Mouse (Mus musculus): ENCODE measurements at regions not wholly inside any gene's neighbourhood (a gene's known extent, or its start where the extent isn't known, plus 50 kb on each side); places are given as distances from the start of the nearest gene placed in this dataset.
"Not testable (repeated sequence)": the region's sequence is repeated elsewhere in the genome, so short reads cannot be mapped to it uniquely, and the experiment has no call there.

DNA sequence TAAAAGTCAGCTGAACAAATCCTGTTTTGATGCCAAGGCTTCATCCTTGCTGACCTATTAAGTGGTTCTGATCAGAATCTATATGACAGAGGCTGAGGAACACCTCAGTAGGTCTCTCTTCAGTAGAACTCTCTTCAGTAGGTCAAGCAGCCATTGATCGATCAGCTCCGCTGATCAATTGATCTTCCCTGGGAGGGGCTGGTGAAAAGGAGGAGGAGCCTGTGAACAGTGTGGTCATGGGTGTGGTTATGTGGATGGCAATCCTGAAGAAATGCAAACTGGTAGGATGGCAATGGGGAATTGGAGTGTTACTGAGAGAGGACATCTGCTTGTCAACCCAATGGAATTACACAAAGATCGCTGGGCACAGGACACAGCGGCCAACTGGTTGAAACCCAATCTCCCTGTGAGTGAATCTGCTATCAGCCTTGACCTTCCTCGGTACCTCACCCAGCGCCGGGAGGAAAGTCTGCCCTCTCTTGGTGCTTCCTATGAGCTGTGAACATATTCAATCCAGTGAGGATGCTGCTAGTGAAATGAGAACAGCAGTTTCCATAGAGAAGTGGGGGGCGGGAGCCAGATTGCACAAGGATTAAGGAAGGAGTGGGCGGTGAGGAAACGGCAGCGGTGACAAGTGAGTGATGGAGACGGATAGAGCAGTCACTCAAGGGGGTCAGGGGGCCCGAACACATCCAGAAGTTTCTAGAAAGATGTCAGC lies 213.9 kb downstream of the 3100002H09Rik start:
- DNase-seq (ENCODE audit: low read depth in 2 of 2, low spot score in 2 of 2), result no peak

DNA sequence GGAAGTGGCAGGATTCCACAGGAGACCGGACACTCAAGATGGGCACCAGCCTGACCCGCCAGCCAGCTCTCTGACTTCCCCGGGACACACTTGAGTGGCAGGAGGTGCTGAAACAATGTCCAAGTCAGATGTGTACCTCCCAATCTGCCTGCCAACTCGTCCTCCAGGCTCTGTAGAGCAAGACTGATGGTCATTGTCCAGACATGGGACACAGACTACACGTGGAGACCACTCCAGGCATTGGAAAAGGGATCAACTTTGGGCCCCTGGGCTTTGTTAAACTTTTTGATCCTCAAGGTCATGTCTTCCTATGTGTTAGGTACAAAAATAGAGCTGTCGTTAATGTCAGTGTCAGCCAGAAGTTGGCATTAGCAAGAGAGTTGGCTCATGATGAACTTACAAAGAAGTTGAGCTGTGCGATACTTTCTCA lies 214.6 kb downstream of the 3100002H09Rik start:
- DNase-seq (ENCODE audit: low read depth in 2 of 2, low spot score in 2 of 2), result no peak

DNA sequence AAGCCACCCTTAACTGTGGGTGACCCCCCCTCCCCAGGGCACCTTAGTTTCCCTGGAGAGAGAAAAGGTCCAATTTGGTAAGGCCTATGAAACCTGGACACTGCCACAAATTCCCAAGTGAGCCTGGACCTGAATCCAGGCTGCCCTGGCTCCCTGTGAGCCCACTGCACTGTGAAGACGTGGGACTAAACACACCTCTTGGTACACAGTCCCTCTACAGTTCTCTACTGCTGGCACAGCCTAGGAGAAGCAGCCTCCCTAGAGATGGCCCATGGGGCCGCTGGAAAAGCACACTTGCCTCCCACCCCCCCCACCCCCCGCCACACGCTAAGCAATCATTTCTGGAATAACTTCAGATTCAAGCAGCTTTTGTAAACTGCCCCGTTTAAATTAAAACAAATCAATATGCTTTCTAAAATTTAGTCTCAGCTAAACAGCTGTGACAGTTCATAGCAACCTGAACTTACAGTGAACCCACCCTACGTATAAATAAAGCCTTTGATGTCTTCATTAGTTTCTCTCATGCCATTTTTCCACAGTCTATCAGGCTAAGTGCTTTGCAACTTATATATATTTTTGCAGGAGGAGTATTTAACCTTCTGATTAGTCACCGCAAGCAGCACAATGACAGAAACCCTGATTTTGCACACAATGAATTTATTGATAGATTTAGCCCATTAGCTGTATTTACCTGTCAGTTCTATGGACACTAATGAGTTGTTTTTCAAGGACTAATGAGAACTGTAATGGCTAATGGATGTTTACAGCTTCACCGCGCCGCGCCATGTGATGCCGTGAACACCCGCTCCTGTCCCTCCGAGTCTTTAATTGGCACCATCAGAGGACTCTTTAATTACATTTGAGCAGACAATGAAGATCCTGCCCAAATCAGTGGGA lies 215.3 kb downstream of the 3100002H09Rik start:
- no peak for DNase-seq (ENCODE audit: low read depth in 2 of 2, low spot score in 2 of 2)

DNA sequence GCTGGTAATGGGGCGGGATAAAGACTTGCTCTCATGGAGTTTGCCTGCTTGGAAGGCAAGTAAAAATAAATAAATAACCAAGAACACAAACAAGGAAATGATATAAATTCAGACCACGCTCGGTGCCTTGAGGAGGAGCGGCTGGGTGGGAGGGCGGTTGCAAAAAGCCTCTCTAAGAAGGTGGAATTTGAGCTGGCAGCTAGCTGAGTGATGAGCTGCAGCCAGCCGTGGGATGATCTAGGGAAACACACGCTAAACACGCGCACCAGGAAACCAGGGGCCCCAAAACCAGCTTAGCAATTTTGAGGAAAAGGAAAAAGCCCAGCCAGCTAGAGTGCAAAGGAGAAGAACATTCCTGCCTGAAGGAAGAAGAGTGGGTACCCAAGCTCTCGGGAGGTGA lies 217.0 kb downstream of the 3100002H09Rik start:
- no peak for DNase-seq (ENCODE audit: low read depth in 2 of 2, low spot score in 2 of 2)

DNA sequence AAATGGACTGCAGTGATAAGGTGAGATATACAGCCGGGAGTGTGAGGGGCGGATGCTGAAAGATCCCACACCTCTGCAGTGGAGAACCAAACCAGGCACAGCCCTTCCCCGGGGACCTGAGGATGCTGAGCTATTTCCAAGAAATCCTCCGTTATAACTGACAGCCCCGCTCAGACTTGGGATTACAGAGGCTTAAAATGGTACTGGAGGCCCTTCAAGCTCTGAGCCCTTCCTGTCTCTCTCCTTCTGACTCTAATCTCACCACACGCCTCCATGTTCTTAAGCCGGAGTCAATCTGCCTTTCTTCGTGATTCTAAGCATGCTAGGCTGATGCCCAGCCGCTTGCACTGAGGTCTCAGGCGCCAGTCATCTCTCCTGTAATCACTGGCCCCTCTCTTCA lies 221.5 kb downstream of the 3100002H09Rik start:
- no peak for DNase-seq (ENCODE audit: low read depth in 2 of 2, low spot score in 2 of 2)

DNA sequence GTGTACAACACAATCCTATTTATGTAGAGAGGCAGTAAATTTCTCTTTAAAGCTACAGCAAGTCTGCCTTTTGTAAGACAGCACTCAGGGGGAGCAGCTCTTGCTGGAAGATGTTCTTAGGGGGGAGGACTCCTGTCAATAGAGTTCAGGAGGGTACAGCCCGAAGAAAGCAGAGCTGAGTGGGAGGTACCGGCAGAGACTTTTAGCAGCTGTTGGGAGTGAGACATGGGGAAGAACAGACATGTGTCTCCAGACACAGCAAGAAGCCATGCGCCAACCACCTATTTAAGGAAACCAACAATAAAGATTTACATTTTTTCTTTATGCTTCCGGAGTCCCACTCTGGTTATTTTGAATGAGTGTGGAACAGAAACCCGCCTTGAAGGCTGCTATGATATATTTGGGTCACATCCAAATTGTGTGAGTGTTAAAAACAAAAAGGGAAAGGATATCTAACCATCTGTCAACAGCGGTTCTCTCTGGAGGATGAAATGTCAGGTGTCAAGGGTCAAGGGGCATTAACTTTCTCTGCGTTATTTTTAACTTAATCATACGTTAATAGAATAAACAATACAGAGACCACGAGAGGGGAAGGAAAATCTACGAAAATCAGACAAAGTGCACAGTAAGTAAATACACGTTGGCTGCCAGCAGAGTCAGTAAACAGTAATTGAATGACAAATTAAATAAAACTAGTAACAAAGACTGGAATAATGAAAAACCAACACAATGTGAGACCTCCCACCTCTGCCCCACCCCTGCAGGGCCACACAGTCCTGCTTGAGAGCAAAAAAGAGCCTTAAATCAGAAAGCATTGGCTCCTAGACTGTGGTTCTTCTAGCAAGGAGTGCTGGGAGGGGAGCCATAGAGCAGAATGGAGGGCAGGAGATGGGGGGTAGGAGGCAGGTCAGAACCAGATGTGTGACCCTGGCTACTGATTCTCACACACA lies 225.2 kb downstream of the 3100002H09Rik start:
- DNase-seq (ENCODE audit: low read depth in 2 of 2, low spot score in 2 of 2), result no peak

DNA sequence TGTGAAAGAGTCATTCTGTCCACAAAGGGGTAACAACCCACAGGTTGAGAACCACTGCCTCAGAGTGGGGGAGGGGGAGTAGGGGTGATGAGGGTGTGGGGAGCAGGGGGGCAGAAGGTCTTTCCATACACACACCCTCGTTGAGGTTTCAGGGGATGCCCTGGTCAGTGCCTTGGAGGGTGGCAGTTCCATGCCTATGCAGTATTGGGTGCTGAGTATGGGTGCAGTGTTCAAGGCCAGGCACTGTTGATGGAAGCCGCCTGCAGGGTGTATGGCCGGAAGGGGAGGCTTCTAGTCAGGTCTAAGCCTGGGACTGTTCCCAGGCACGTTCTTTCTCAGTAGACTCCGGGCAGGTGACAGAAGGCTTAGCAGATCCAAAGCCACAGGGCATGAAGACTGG lies 234.1 kb downstream of the 3100002H09Rik start:
- DNase-seq (ENCODE audit: low read depth in 2 of 2, low spot score in 2 of 2), result no peak

DNA sequence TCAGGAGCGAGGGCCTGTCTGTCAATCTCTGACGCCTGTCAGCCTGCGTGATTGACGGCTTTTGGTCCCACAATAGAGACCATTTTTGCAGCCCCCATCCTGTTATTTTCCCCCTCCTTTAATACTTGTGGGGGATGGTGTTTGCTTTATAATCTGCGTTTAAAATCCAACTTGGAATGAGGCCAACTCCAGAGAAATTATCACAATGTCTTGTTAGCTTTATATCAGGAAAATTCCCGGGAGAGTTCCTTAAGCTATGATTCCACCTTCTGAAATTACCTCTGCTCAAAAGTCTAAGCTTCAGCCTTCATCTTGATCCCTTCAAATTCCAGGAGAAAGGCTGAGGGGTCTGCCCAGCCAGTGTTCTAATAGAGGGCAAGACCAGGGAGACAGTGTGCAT lies 235.0 kb downstream of the 3100002H09Rik start:
- no peak for DNase-seq (ENCODE audit: low read depth in 2 of 2, low spot score in 2 of 2)

DNA sequence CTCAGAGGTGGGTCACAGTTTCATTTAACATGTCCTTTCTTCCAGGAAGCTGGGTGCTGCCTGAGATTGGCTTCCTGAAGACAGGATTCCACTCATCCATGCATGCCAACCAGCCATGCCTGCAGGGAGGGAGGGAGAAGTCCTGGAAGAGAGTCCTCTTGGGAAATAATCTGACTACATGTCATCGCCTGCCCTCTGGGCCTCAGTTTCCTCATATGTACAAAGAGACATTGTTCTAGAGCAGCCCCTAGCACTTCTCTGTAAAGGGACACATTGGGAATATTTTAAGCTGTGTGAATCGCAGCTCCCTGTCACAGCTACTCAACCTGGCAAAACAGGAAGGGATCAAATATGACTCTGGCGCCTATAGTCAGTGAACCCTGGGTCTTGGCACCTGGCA lies 241.8 kb downstream of the 3100002H09Rik start:
- DNase-seq (ENCODE audit: low read depth in 2 of 2, low spot score in 2 of 2), result no peak

DNA sequence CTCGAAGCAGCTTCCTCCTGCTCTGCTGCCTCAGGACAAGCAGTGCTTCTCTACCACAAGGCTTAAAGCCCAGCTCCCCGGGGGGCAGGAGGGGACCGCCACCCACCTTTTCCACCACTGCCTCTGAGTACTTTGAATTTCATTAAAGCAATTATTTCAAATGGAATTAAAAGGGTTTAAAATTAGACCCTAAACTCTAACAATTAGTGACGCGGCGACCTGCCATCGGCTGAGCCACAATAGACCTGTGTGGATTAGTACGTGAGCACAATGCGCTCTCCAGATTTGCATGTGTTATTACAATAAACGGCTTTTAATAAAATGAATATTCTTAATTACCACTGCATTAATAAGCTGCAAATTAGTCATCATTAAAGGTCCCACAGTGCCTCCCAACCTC lies 242.5 kb downstream of the 3100002H09Rik start:
- no peak for DNase-seq (ENCODE audit: low read depth in 2 of 2, low spot score in 2 of 2)

DNA sequence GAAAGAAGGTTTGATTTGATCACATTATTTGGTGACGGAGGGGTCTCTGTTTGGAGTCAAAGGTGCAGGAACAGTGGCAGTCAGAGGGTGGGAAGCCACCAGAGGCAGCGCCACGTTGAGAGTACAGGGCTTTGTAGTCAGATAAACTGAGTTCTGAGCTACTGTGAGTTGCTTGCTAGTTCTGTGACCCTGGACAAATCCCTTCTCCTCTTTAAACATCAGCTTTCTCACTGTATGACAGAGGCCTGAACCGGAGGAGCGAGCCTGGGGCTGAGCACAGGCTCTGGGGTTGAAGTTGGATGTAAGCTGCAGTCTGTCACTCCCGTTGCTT lies 250.1 kb downstream of the 3100002H09Rik start:
- no peak for DNase-seq (ENCODE audit: low read depth in 2 of 2, low spot score in 2 of 2)

DNA sequence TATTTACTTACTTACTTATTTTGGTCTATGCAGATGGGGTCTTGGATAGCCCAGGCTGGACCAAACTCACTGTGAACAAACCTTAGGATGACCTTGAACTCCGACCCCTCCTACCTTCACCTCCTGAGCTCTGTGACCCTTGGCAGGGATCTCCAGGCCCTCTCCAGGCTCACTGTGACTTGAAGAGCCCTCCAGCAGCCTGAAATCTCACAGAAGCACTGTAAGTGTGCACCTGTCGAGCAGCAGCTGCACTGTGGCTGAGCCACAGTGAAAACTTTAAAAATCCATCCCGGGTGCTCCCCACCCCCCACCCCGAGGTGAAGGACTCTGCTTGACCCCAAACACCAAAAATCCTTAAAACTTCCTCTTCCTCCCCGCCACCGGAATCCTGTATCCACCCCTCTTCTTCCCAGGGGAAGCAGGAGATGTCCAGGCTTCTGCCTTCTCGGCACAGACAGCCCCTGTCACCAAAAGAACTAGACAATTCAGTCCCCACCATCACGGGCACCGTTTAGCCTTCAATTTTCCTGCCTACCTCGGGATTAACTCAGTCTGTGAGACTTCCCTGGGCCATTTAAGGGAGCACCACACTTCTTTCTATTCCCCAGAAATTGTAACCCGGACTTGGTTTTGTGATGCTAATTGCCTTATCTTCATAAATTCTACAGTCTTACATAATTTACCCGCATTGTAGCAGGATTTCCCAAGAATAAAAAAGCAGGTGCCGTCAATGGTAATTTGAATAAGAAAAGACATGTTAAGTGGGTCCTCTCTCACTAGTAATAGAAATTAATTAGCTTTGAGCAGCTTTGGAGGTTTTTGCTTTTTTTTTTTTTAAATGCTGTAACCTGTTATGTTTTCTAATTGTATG lies 250.7 kb downstream of the 3100002H09Rik start:
- DNase-seq (ENCODE audit: low read depth in 2 of 2, low spot score in 2 of 2), result no peak

DNA sequence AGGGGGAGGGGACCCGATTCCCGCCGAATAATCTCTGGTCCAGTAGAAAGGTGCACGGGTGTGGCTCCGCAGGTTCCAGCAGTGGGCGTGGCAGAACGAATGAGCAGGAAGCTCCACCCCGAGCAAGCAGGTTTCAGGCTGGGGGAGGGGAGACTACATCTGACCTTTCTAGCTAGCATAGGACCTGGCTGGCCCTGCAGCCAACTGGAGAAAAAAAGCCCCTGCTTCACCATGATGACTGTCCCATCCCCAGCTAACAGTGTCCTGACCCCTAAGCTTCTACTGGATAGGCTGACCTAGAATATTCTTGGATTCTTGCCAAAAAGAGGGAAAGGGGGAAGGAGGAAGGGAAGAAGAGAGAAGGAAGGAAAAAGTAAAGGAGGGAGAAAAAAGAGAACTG lies 252.1 kb downstream of the 3100002H09Rik start:
- not testable (repeated sequence) for DNase-seq (ENCODE audit: low read depth in 2 of 2, low spot score in 2 of 2)

DNA sequence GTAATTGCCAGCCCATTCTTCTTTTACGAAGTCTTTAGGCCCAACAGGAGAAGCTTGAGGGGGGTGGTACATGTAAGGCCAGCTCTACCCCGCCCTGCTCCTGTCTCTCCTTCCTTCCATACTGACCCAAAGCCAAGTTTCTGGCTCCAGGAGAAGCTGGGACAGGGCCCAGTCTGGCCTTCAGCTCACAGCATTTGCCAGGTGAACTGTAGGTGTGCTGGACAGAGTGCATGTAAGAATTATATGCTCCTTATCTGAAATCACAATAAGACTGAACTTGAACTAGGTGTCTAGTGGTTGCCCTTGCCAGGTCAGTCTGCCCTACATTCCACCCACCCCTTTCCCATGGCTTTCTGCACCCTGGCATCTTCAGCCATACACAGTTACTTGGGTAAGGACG lies 260.2 kb downstream of the 3100002H09Rik start:
- no peak for DNase-seq (ENCODE audit: low read depth in 2 of 2, low spot score in 2 of 2)

DNA sequence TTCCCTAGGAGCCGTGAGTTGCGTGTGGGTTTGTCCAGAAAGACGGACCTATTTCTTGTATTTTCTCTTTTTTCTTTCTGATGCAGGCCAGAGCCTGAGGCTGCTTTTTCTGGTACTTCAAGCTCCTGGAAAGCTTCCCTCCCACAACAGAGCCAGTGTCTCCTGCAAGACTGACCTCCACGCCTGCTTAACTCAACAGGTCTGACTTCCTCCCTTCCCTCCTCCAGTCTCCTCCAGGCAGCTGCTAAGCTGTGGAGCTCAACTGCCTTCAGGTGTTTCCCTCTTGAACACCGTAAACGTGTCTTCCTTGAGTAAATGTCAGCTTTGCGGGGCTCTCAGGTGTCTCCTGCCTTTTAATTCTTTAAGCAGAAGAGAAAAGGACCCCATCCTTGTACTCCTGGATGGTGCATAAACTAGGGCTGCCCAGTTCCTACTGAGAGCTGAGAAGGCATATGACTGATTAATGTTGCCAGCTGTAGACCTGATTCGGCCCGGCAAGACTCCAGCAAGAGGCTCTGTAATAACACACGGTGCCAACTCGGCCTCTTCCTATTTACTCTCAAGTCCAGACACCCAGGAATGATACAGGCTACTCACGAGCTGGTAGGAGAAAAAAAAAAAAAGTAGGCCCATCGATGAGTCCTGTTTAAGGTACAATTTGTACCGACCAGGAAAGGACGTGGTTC lies 260.9 kb downstream of the 3100002H09Rik start:
- DNase-seq (ENCODE audit: low read depth in 2 of 2, low spot score in 2 of 2), result no peak

DNA sequence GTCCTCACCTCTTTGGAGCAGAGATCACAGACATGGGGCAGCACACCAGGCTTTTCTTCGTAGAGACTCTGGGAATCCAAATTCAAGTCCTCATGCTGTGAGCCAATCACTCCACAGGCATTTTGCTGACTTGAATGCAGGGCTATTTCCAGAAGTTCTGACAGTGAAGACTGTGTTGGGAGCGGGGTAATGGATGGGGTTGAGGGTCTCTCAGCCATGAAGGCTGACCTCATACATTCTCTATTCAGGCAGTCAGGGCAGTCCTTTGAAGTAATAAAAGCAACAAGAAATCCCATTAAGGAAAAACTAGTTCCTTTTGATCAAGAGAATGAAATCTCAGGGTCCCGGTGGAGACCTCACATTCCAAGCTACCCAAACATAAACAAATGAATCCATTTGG lies 261.5 kb downstream of the 3100002H09Rik start:
- DNase-seq (ENCODE audit: low read depth in 2 of 2, low spot score in 2 of 2), result no peak

DNA sequence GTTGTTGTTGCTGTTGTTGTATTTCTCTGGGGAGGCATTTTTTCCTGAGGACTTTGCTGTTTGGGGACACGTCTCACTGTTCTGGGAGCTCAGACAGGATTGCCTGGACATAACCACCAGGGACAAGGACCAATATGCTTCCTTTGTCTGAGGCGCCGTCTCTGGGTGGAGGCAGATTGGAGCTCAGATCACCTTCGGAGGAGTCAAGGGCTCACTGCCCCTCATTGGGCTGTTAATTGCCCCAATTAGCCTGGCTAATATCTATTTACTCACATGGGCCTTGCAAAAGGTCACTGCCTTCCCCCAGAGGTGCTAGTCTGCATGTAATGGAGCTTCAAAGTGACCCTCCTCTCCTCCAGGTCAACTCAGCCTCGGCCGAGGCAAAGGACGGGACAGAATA lies 270.5 kb downstream of the 3100002H09Rik start:
- no peak for DNase-seq (ENCODE audit: low read depth in 2 of 2, low spot score in 2 of 2)

DNA sequence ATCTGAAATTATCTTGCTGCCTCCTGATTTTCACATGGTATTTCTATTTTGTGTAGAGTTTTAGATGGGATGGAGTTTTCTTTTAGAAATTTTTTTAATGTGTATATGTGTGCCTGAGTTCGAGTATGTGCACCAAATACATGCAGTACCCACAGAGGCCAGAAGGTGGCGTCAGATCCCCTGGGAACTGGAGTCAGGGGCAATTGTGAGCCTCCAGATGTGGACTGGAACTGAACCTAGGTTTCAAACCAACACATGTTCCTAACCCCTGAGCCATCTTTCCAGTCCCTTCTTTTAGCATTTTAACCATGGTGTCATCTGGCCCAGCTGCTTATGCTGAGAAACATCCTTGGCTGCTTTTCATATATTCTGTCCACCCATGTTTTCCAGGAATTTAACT lies 274.9 kb downstream of the 3100002H09Rik start:
- no peak for DNase-seq (ENCODE audit: low read depth in 2 of 2, low spot score in 2 of 2)

DNA sequence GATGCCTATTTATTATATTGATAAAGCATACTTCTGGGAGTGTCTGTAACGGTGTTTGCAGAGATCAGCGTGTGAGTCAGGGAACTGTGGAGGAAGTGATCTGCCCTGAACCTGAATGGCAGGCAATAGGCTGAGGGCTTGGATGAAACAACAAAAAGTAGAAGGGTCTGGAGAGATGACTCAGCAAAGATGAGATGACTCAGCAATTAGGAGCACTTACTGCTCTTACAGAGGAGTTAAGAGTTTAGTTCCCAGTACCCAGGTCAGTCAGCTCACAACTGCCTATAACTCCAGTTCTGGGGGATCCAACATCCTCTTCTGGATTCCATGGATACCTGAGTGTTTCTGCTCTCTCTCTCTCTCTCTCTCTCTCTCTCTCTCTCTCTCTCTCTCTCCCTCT lies 277.6 kb downstream of the 3100002H09Rik start:
- no peak for DNase-seq (ENCODE audit: low read depth in 2 of 2, low spot score in 2 of 2)

DNA sequence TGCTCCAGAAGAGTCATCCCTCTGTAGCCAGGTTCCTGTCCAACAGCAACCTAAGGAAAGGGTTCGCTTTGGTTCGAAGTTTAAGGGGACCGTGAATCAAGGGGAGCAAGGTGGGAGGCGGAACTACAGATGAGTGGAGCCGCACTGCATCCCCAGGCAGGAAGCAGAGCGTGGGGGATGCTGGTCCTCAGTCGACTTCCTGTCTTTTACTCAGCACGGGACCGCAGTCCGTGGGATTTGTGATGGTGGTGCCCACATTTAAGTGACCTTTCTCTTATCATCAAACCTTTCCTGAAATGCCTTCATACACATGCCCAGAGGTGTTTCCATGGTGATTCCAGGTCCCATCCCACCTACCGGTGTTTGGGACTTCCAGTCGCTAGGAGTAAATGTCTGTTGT lies 278.2 kb downstream of the 3100002H09Rik start:
- no peak for DNase-seq (ENCODE audit: low read depth in 2 of 2, low spot score in 2 of 2)

Measured in CD8-positive naive resting alpha-beta T cell, adult 2 months (primary cell).